Mouse (Mus musculus) megakaryocyte, embryonic 14.5 days (primary cell): ENCODE data around the gene Clec3a.

Source experiments
- FLI1 ChIP-seq: IDR thresholded peaks from 2 replicates; pipeline ENCODE4 v1.6.1; 2012; ENCODE audit warnings: low read length, inconsistent platforms, mixed read lengths
- GATA1 ChIP-seq: IDR thresholded peaks from 3 replicates; pipeline ENCODE4 v1.6.1; 2012; ENCODE audit warnings: mixed read lengths, low read length, inconsistent platforms, borderline replicate concordance

DNA sequence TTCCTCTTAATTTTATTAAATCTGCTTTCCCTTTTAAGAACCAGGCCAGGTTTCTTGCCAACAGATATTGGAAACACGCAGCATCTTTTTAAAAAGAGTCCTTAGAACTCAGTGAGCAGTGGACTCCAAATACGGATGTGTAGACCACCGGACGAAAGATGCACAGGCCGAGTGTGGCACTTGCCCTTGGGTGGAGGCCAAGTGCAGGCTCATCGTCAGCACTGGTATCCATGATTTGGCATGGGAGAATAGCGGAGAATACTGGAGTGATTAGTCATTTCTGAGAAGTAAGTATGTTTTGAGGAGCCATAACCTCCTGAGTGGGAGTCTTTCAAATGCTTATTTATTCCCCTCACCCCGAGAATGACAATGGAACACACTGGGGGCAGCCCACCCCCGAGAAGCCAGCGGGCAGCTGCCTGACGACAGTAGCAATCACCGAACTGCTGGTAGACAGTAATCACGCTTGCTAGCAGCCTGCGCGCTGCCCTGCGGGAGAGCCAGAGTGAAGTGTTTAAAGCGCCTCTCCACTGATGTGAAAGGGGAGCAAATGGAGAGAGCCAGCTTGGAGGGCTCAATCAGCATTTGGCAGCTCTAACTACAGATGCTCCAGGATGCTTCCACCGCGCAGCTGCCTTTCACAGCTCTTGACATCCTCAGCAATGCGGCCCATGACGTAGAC lies 50.8 kb downstream of the Clec3a start:
- TF ChIP-seq GATA1: no peak
- TF ChIP-seq FLI1: no peak
